Mouse (Mus musculus): ENCODE measurements around the gene Ssna1. TPM values are rescaled to one million over a fixed set of nuclear protein-coding genes. Genes with fewer than 3 reads are reported as not detected.

Ssna1 gene
- polyA plus RNA-seq, 3 experiments from 2014 or later: 111 to 156 (median 121) TPM

GRCm38 (mm10) chr2:25228995-25229530 is 43.2 kb downstream of the Ssna1 start:
- no peak for ATAC-seq

- peak; percentile 48 for ATAC-seq
These were observed 43.8 kb downstream of the Ssna1 start for GRCm38 (mm10) chr2:25228431-25228889.

- ATAC-seq: no peak
These were observed 44.8 kb downstream of the Ssna1 start for GRCm38 (mm10) chr2:25227406-25227805.

GRCm38 (mm10) chr2:25226864-25227263 is 45.4 kb downstream of the Ssna1 start:
- ATAC-seq: no peak

- no peak for ATAC-seq
These were observed 46.3 kb downstream of the Ssna1 start for GRCm38 (mm10) chr2:25225811-25226379.

- ATAC-seq: peak; percentile 90
These were observed 47.2 kb downstream of the Ssna1 start for GRCm38 (mm10) chr2:25224766-25225752.

- no peak for ATAC-seq
These were observed 47.8 kb downstream of the Ssna1 start, which contains the start of gene Tubb4b for GRCm38 (mm10) chr2:25224492-25224765. Tubb4b (minus strand) TSS chr2:25224702.

- peak; percentile 9 for ATAC-seq
These were observed 48.4 kb downstream of the Ssna1 start for GRCm38 (mm10) chr2:25223681-25224491.

- ATAC-seq: no peak
These were observed 50.9 kb downstream of the Ssna1 start for GRCm38 (mm10) chr2:25221331-25221772.

Other genes with a start within 250 kb of the Ssna1 start
- 10 to 100 TPM; 11.3 to 20.4 (median 11.4) TPM for gene Nsmf, start 218.1 kb downstream of the Ssna1 start, polyA plus RNA-seq (2017; shearing (Covaris generic))
- under 1 TPM in 1 of 3 experiments, not detected in 2; 0.90 TPM for gene Entpd8, start 192.1 kb downstream of the Ssna1 start, polyA plus RNA-seq (2017; shearing (Covaris generic))
- 1 to 10 TPM in 2 of 3 experiments, under 1 TPM in 1; 0.68 to 4.2 (median 4.2) TPM for gene Noxa1, start 177.3 kb downstream of the Ssna1 start, polyA plus RNA-seq (2017; shearing (Covaris generic))
- 1 to 10 TPM in 1 of 3 experiments, under 1 TPM in 2; 0.54 to 1.2 (median 0.59) TPM for gene Nrarp, start 91.7 kb downstream of the Ssna1 start, polyA plus RNA-seq (2017; shearing (Covaris generic))
- gene Tor4a, start 75.6 kb downstream of the Ssna1 start, polyA plus RNA-seq (2017; shearing (Covaris generic)): 10 to 100 TPM; 55.3 to 73.9 (median 67.2) TPM
- gene Nelfb, start 60.9 kb downstream of the Ssna1 start, polyA plus RNA-seq (2017; shearing (Covaris generic)): 10 to 100 TPM; 46.6 to 50.3 (median 47.0) TPM
- gene Stpg3, start 57.8 kb downstream of the Ssna1 start, polyA plus RNA-seq (2017; shearing (Covaris generic)): not detected
- not detected for gene Fam166a, start 53.7 kb downstream of the Ssna1 start, polyA plus RNA-seq (2017; shearing (Covaris generic))
- gene Tubb4b, start 47.7 kb downstream of the Ssna1 start, polyA plus RNA-seq (2017; shearing (Covaris generic)): 100 to 1,000 TPM in 1 of 3 experiments, 10 to 100 TPM in 2; 90.3 to 208 (median 96.5) TPM
- not detected for gene Slc34a3, start 38.1 kb downstream of the Ssna1 start, polyA plus RNA-seq (2017; shearing (Covaris generic))
- gene Rnf224, start 35.7 kb downstream of the Ssna1 start, polyA plus RNA-seq (2017; shearing (Covaris generic)): not detected
- 1 to 10 TPM in 1 of 3 experiments, under 1 TPM in 2; 0.53 to 1.6 (median 0.99) TPM for gene Rnf208, start 30.2 kb downstream of the Ssna1 start, polyA plus RNA-seq (2017; shearing (Covaris generic))
- not detected for gene Cysrt1, start 30.0 kb downstream of the Ssna1 start, polyA plus RNA-seq (2017; shearing (Covaris generic))
- 1 to 10 TPM; 2.3 to 9.2 (median 4.0) TPM for gene AL732309.1, start 25.6 kb downstream of the Ssna1 start, polyA plus RNA-seq (2017; shearing (Covaris generic))
- gene Tmem203, start 17.0 kb downstream of the Ssna1 start, polyA plus RNA-seq (2017; shearing (Covaris generic)): 10 to 100 TPM in 1 of 3 experiments, 1 to 10 TPM in 2; 8.3 to 13.7 (median 8.7) TPM
- 1 to 10 TPM; 3.4 to 4.7 (median 3.9) TPM for gene Tprn, start 9.8 kb downstream of the Ssna1 start, polyA plus RNA-seq (2017; shearing (Covaris generic))
- gene Anapc2, start within 50 bp of the Ssna1 start, polyA plus RNA-seq (2017; shearing (Covaris generic)): 10 to 100 TPM; 29.3 to 44.6 (median 39.2) TPM
- gene Tmem210, start 15.7 kb upstream of the Ssna1 start, polyA plus RNA-seq (2017; shearing (Covaris generic)): not detected
- not detected for gene Lrrc26, start 17.5 kb upstream of the Ssna1 start, polyA plus RNA-seq (2017; shearing (Covaris generic))
- not detected for gene Grin1, start 46.7 kb upstream of the Ssna1 start, polyA plus RNA-seq (2017; shearing (Covaris generic))
- 10 to 100 TPM; 21.2 to 24.3 (median 23.1) TPM for gene Man1b1, start 59.9 kb upstream of the Ssna1 start, polyA plus RNA-seq (2017; shearing (Covaris generic))
- gene Dpp7, start 83.9 kb upstream of the Ssna1 start, polyA plus RNA-seq (2017; shearing (Covaris generic)): 10 to 100 TPM; 10.2 to 24.6 (median 21.1) TPM
- gene Uap1l1, start 93.2 kb upstream of the Ssna1 start, polyA plus RNA-seq (2017; shearing (Covaris generic)): 10 to 100 TPM; 12.2 to 20.6 (median 18.3) TPM
- 10 to 100 TPM in 1 of 3 experiments, under 1 TPM in 2; 0.44 to 10.5 (median 0.80) TPM for gene Sapcd2, start 99.9 kb upstream of the Ssna1 start, polyA plus RNA-seq (2017; shearing (Covaris generic))
- gene Entpd2, start 123.4 kb upstream of the Ssna1 start, polyA plus RNA-seq (2017; shearing (Covaris generic)): 1 to 10 TPM in 1 of 3 experiments, under 1 TPM in 1, not detected in 1; 0.49 to 1.3 TPM
- gene Npdc1, start 126.9 kb upstream of the Ssna1 start, polyA plus RNA-seq (2017; shearing (Covaris generic)): 1 to 10 TPM; 2.8 to 6.1 (median 6.0) TPM
- 10 to 100 TPM in 1 of 3 experiments, 1 to 10 TPM in 2; 4.1 to 14.7 (median 7.2) TPM for gene Fut7, start 150.8 kb upstream of the Ssna1 start, polyA plus RNA-seq (2017; shearing (Covaris generic))
- gene Abca2, start 156.3 kb upstream of the Ssna1 start, polyA plus RNA-seq (2017; shearing (Covaris generic)): 10 to 100 TPM; 31.4 to 59.3 (median 41.8) TPM
- 1 to 10 TPM; 1.2 to 1.9 (median 1.6) TPM for gene Clic3, start 184.4 kb upstream of the Ssna1 start, polyA plus RNA-seq (2017; shearing (Covaris generic))
- 10 to 100 TPM; 70.4 to 92.1 (median 89.2) TPM for gene Paxx, start 188.7 kb upstream of the Ssna1 start, polyA plus RNA-seq (2017; shearing (Covaris generic))
- not detected for gene Ptgds, start 197.6 kb upstream of the Ssna1 start, polyA plus RNA-seq (2017; shearing (Covaris generic))
- not detected for gene Lcn12, start 221.5 kb upstream of the Ssna1 start, polyA plus RNA-seq (2017; shearing (Covaris generic))
- 10 to 100 TPM; 49.1 to 88.0 (median 76.8) TPM for gene Fbxw5, start 228.3 kb upstream of the Ssna1 start, polyA plus RNA-seq (2017; shearing (Covaris generic))
- gene C8g, start 229.3 kb upstream of the Ssna1 start, polyA plus RNA-seq (2017; shearing (Covaris generic)): 1 to 10 TPM; 2.1 to 5.1 (median 3.4) TPM

Data from inflammation-experienced regulatory T-cells, adult 6 months (primary cell).